In genomic region chr14:27173178-27173803, GRCm38 (mm10) we compare ENCODE assay signal across 14 mouse cellular contexts. TPM values are rescaled to one million over a fixed set of nuclear protein-coding genes. Genes with fewer than 3 reads are reported as not detected.
DNase-seq lines count a peak whose midpoint lies in the region; ATAC-seq and TF ChIP-seq lines count a peak whose summit lies in the region.
"Had no signal": no experiment of that assay in that cellular context is flagged by ENCODE, and none has a peak within 500 bp of the region (broad histone marks: within the 10 kb centered on the region; RNA-seq: fewer than 3 reads in every experiment).

No protein-coding gene starts in this region.

- no peaks in the 10 kb centered on the region for H3K9me3 ChIP-seq in heart, embryonic 12.5 days (replicated peaks)
- no peaks in the 10 kb centered on the region for H3K9me3 ChIP-seq in hindbrain, postnatal 0 days (ENCODE audit: low read length)
- H3K9me3 ChIP-seq: forebrain, embryonic 12.5 days; hindbrain, embryonic 12.5 days; midbrain, embryonic 10.5 days had no signal

- 37% methylated on average over 10 of the region's 10 CpGs for WGBS in heart, adult 2 months
- WGBS in heart, embryonic 12.5 days: 77% methylated on average over 10 of the region's 10 CpGs
- 71% methylated on average over 10 of the region's 10 CpGs for WGBS in hindbrain, postnatal 0 days

- H3K9ac ChIP-seq in heart, adult 2 months (ENCODE audit: low read depth, low read length): no peak overlapping the region
- H3K9ac ChIP-seq in heart, embryonic 12.5 days: no peak overlapping the region
- H3K9ac ChIP-seq in hindbrain, postnatal 0 days (replicated peaks; ENCODE audit: low read length): no peak overlapping the region
- H3K9ac ChIP-seq: forebrain, embryonic 12.5 days; hindbrain, embryonic 12.5 days had no signal

- H3K4me2 ChIP-seq in heart, embryonic 12.5 days: no peak overlapping the region
- no peak overlapping the region for H3K4me2 ChIP-seq in hindbrain, postnatal 0 days (ENCODE audit: low read depth, low read length)
- H3K4me2 ChIP-seq: forebrain, embryonic 12.5 days; hindbrain, embryonic 12.5 days had no signal

- peaks cover 25% of the 10 kb centered on the region for H3K4me1 ChIP-seq in heart, adult 2 months (ENCODE audit: control insufficient read depth, insufficient read depth, low read length)
- peaks cover 45% of the 10 kb centered on the region for H3K4me1 ChIP-seq in heart, embryonic 12.5 days (replicated peaks)
- no peaks in the 10 kb centered on the region; the same call in 1 of the 2 replicates for H3K4me1 ChIP-seq in hindbrain, postnatal 0 days (ENCODE audit: insufficient read depth, low read length)
- H3K4me1 ChIP-seq: hindbrain, embryonic 12.5 days; midbrain, embryonic 10.5 days had no signal

- intact Hi-C loops in heart, adult 2 months (cut with DNase I): no loop called here
- intact Hi-C loops in heart, postnatal 36 days (cut with DNase I): no loop called here

- no peak for TF ChIP-seq EP300 in heart, adult 2 months (IDR thresholded peaks at IDR 0.05; ENCODE audit: insufficient read depth, low read depth, low read length)

- H3K27me3 ChIP-seq in heart, adult 2 months (ENCODE audit: control insufficient read depth, insufficient read depth, low read length): no peaks in the 10 kb centered on the region
- H3K27me3 ChIP-seq in heart, embryonic 12.5 days (replicated peaks): no peaks in the 10 kb centered on the region; the same call in 1 of the 2 replicates
- H3K27me3 ChIP-seq in hindbrain, postnatal 0 days (ENCODE audit: insufficient read depth, low read length): no peaks in the 10 kb centered on the region
- H3K27me3 ChIP-seq: forebrain, embryonic 12.5 days; hindbrain, embryonic 12.5 days had no signal

- no peak for ATAC-seq in heart, embryonic 12.5 days (ENCODE audit: insufficient number of reproducible peaks, low FRiP score)
- ATAC-seq in hindbrain, postnatal 0 days: no peak
- ATAC-seq: activated CD4-positive, CD25-positive, alpha-beta regulatory T cell, adult 4 months; CD4-positive, CD25-positive, alpha-beta regulatory T cell, adult 4 months had no signal

- no peaks in the 10 kb centered on the region for H3K79me2 ChIP-seq in heart, adult 2 months (replicated peaks; ENCODE audit: control insufficient read depth, insufficient read depth, low read length)

- H3K4me3 ChIP-seq in heart, adult 2 months: no peak overlapping the region
- no peak overlapping the region for H3K4me3 ChIP-seq in heart, embryonic 12.5 days
- no peak overlapping the region for H3K4me3 ChIP-seq in hindbrain, postnatal 0 days (ENCODE audit: low read length)
- H3K4me3 ChIP-seq: forebrain, embryonic 12.5 days; hindbrain, embryonic 12.5 days; midbrain, embryonic 10.5 days had no signal

- no peak for TF ChIP-seq POLR2A in heart, adult 2 months (IDR thresholded peaks at IDR 0.05; ENCODE audit: insufficient read depth, low read depth, low read length)

- peaks cover 5% of the 10 kb centered on the region; the same call in 1 of the 2 replicates for H3K36me3 ChIP-seq in heart, adult 2 months (ENCODE audit: control insufficient read depth, insufficient read depth, low read length)
- H3K36me3 ChIP-seq in heart, embryonic 12.5 days: no peaks in the 10 kb centered on the region
- H3K36me3 ChIP-seq in hindbrain, postnatal 0 days (ENCODE audit: insufficient read depth, low read length): no peaks in the 10 kb centered on the region
- H3K36me3 ChIP-seq: forebrain, embryonic 12.5 days; hindbrain, embryonic 12.5 days; midbrain, embryonic 10.5 days had no signal

- peak; percentile 72 to 78 for DNase-seq in heart, adult 2 months
- peak; percentile 75 to 80 for DNase-seq in adrenal gland, postnatal 36 days
- DNase-seq in heart, postnatal 36 days: peak; percentile 71 to 72
- DNase-seq in lung, postnatal 36 days: peak; percentile 85
- no peak for DNase-seq in cerebellum, postnatal 14 days
- DNase-seq in cerebellum, adult 18-20 months: no peak
- DNase-seq in hindbrain, postnatal 0 days (ENCODE audit: low spot score): no peak
- DNase-seq: cerebellum, postnatal 25 days had no signal

- peak; percentile 35 for TF ChIP-seq CTCF in heart, adult 2 months (IDR thresholded peaks at IDR 0.05)
- no peak for TF ChIP-seq CTCF in hindbrain, postnatal 0 days (IDR thresholded peaks at IDR 0.05; ENCODE audit: low read depth)

- peak overlapping the region; percentile 58 for H3K27ac ChIP-seq in heart, adult 2 months
- no peak overlapping the region for H3K27ac ChIP-seq in heart, embryonic 12.5 days (ENCODE audit: poor library complexity, severe bottlenecking)
- H3K27ac ChIP-seq in hindbrain, postnatal 0 days: no peak overlapping the region
- H3K27ac ChIP-seq: forebrain, embryonic 12.5 days; hindbrain, embryonic 12.5 days; midbrain, embryonic 10.5 days had no signal

RNA-seq across cellular contexts. Expression of gene Arhgef3, which starts 58.6 kb away (rescaled TPM):
- 10 to 100 TPM; 23.0 to 27.8 TPM for total RNA-seq in heart, adult 2 months (2021)
- polyA plus RNA-seq in heart, adult 2 months (2012; rRNA removed): 11.1 and 21.3 TPM in 2 replicates
- polyA plus RNA-seq in heart, embryonic 12.5 days (2016; fragmentation: Nextera tagmentation; extraction: Ambion mirVana): 17.6 and 18.9 TPM in 2 replicates
- 10 to 100 TPM; 29.9 to 44.1 TPM for total RNA-seq in adrenal gland, postnatal 36 days (2021)
- 10 to 100 TPM; 27.5 to 37.7 TPM for total RNA-seq in heart, postnatal 36 days (2021)
- 19.8 and 21.9 TPM in 2 replicates for total RNA-seq in hindbrain, postnatal 0 days (2014; rRNA removed)
- 16.8 and 17.7 TPM in 2 replicates for polyA plus RNA-seq in hindbrain, postnatal 0 days (2015; fragmentation: Nextera tagmentation; extraction: Ambion mirVana)

Comparison
In these comparisons a context has a peak if more than half of its experiments do, and no peak if none do; other contexts are left out.
1. DNase-seq: peak in heart, adult 2 months (2 of 2), adrenal gland, postnatal 36 days (2 of 2), heart, postnatal 36 days (2 of 2) and lung, postnatal 36 days (single experiment); none in cerebellum, postnatal 14 days (0 of 2), cerebellum, adult 18-20 months (0 of 2) and hindbrain, postnatal 0 days (single experiment).